Mouse (Mus musculus): ENCODE measurements around the gene Rrad. TPM values are rescaled to one million over a fixed set of nuclear protein-coding genes. Genes with fewer than 3 reads are reported as not detected.
A peak's percentile ranks its signal among the peaks of the same experiment; 100 is the strongest.

Rrad gene
- total RNA-seq, 2 experiments from 2014 or later: 198 to 203 TPM

GRCm38 (mm10) chr8:104591133-104591834, 39.8 kb downstream of the Rrad start, which contains the start of gene Pdp2:
TSS of gene Pdp2 (plus strand) at chr8:104591451.
- DNase-seq: peak; percentile 88 to 91
- intact Hi-C loops (cut with DNase I): loop anchor here (10.0 kb wide), 2 partner anchors 584 to 634 kb away; partner anchors contain the start of genes Cbfb and D230025D16Rik

- intact Hi-C loops (cut with DNase I): loop anchor here (10.0 kb wide), 2 partner anchors 585 to 635 kb away; partner anchors contain the start of genes Cbfb and D230025D16Rik
Measured at GRCm38 (mm10) chr8:104590284-104590683, 40.8 kb downstream of the Rrad start.

GRCm38 (mm10) chr8:104584522-104584921, 46.6 kb downstream of the Rrad start:
- intact Hi-C loops (cut with DNase I): no loop called here
- DNase-seq: no peak

More at GRCm38 (mm10) chr8:104590284-104590683, 40.8 kb downstream of the Rrad start:
- no peak for DNase-seq

Other genes starting within 250 kb of the Rrad start
- gene Cmtm4, start 235.5 kb downstream of the Rrad start, total RNA-seq (2021): 10 to 100 TPM; 12.1 to 13.6 TPM
- gene Dync1li2, start 188.3 kb downstream of the Rrad start, total RNA-seq (2021): 100 to 1,000 TPM; 101 to 110 TPM
- gene Terb1, start 121.4 kb downstream of the Rrad start, total RNA-seq (2021): not detected
- 10 to 100 TPM; 28.3 to 30.0 TPM for gene Nae1, start 96.7 kb downstream of the Rrad start, total RNA-seq (2021)
- 1 to 10 TPM; 4.8 to 4.9 TPM for gene Car7, start 96.6 kb downstream of the Rrad start, total RNA-seq (2021)
- 10 to 100 TPM; 17.0 to 18.2 TPM for gene Pdp2, start 39.9 kb downstream of the Rrad start, total RNA-seq (2021)
- 1 to 10 TPM; 3.3 to 3.5 TPM for gene Cdh16, start 6.9 kb downstream of the Rrad start, total RNA-seq (2021)
- gene Ciao2b, start 10.6 kb upstream of the Rrad start, total RNA-seq (2021): 10 to 100 TPM; 52.9 to 63.6 TPM
- gene Ces2a, start 102.7 kb upstream of the Rrad start, total RNA-seq (2021): not detected
- gene Ces2b, start 200.2 kb upstream of the Rrad start, total RNA-seq (2021): under 1 TPM; 0.39 to 0.43 TPM
- not detected for gene Ces2c, start 215.7 kb upstream of the Rrad start, total RNA-seq (2021)